In genomic region chr1:134099516-134100235, GRCm38 (mm10) we compare ENCODE assay signal across 8 mouse cellular contexts. TPM values are rescaled to one million over a fixed set of nuclear protein-coding genes. Genes with fewer than 3 reads are reported as not detected.
DNase-seq lines count a peak whose midpoint lies in the region; ATAC-seq and TF ChIP-seq lines count a peak whose summit lies in the region.

No protein-coding gene starts in this region.

- no peaks in the 10 kb centered on the region for H3K27me3 ChIP-seq in embryonic facial prominence, embryonic 15.5 days
- no peaks in the 10 kb centered on the region for H3K27me3 ChIP-seq in intestine, postnatal 0 days (replicated peaks; ENCODE audit: control insufficient read depth, insufficient read depth, low read length)

- H3K36me3 ChIP-seq in embryonic facial prominence, embryonic 15.5 days: no peaks in the 10 kb centered on the region
- H3K36me3 ChIP-seq in intestine, postnatal 0 days (ENCODE audit: control insufficient read depth, insufficient read depth): no peaks in the 10 kb centered on the region

- DNase-seq in lung, adult 2 months: no peak
- DNase-seq in lung, adult 18-20 months: no peak
- peak; percentile 28 to 36 for DNase-seq in lung, postnatal 4 days
- DNase-seq in left cerebral cortex, postnatal 25 days (ENCODE audit: low spot score in 2 of 2): no peak
- DNase-seq in frontal cortex, adult 2 months (ENCODE audit: extremely low spot score in 1 of 2, low spot score in 1 of 2): no peak

- TF ChIP-seq POLR2A in lung, adult 2 months (IDR thresholded peaks at IDR 0.05; ENCODE audit: borderline replicate concordance, extremely low read depth, low read depth, low read length): peak; percentile 90; the same call in 1 of the 2 replicates

- WGBS in lung, adult 2 months: 15% methylated on average over 12 of the region's 12 CpGs
- 18% methylated on average over 12 of the region's 12 CpGs for WGBS in embryonic facial prominence, embryonic 15.5 days
- WGBS in intestine, postnatal 0 days: 18% methylated on average over 12 of the region's 12 CpGs

- H3K4me2 ChIP-seq in embryonic facial prominence, embryonic 15.5 days (replicated peaks): peak overlapping the region; percentile 53
- peak overlapping the region; percentile 67 for H3K4me2 ChIP-seq in intestine, postnatal 0 days (replicated peaks; ENCODE audit: low read depth)

- 0 out of 2 replicates have a peak overlapping the region, but pooled peaks have one; percentile 19 for H3K9ac ChIP-seq in embryonic facial prominence, embryonic 15.5 days
- H3K9ac ChIP-seq in intestine, postnatal 0 days (ENCODE audit: low read depth, low read length): peak overlapping the region; percentile 59

- TF ChIP-seq CTCF in lung, adult 2 months (IDR thresholded peaks at IDR 0.05; ENCODE audit: insufficient read depth, low read length): no peak
- no peak for TF ChIP-seq CTCF in intestine, postnatal 0 days (IDR thresholded peaks at IDR 0.05; ENCODE audit: low read depth)

- peak overlapping the region; percentile 96 for H3K27ac ChIP-seq in embryonic facial prominence, embryonic 15.5 days (replicated peaks)
- H3K27ac ChIP-seq in intestine, postnatal 0 days (ENCODE audit: low read depth, low read length): peak overlapping the region; percentile 89

- intact Hi-C loops in left cerebral cortex, postnatal 25 days (cut with DNase I): no loop called here

- ATAC-seq in embryonic facial prominence, embryonic 15.5 days (ENCODE audit: insufficient number of reproducible peaks, low FRiP score, low TSS enrichment, low read depth): no peak
- peak; percentile 14 for ATAC-seq in intestine, postnatal 0 days
- no peak for ATAC-seq in cerebellum, adult (ENCODE audit: insufficient number of reproducible peaks, low FRiP score, low TSS enrichment)

- no peaks in the 10 kb centered on the region for H3K9me3 ChIP-seq in embryonic facial prominence, embryonic 15.5 days (replicated peaks)
- H3K9me3 ChIP-seq in intestine, postnatal 0 days (ENCODE audit: control insufficient read depth): no peaks in the 10 kb centered on the region

- peak overlapping the region; percentile 58 for H3K4me3 ChIP-seq in lung, adult 2 months (replicated peaks; ENCODE audit: extremely low read depth, low read depth, low read length)
- H3K4me3 ChIP-seq in embryonic facial prominence, embryonic 15.5 days (replicated peaks): peak overlapping the region; percentile 41
- peak overlapping the region; percentile 40 for H3K4me3 ChIP-seq in intestine, postnatal 0 days (ENCODE audit: low read depth, low read length)

- peaks cover 34% of the 10 kb centered on the region for H3K4me1 ChIP-seq in lung, adult 2 months (ENCODE audit: control insufficient read depth, insufficient read depth, low read length)
- H3K4me1 ChIP-seq in embryonic facial prominence, embryonic 15.5 days: peaks cover 75% of the 10 kb centered on the region
- H3K4me1 ChIP-seq in intestine, postnatal 0 days (replicated peaks; ENCODE audit: control insufficient read depth, insufficient read depth, low read length): peaks cover 36% of the 10 kb centered on the region

RNA-seq across cellular contexts. Expression of gene Chit1, which starts 11.4 kb away (rescaled TPM):
- polyA plus RNA-seq in lung, adult 2 months (2012; rRNA removed): 14.1 TPM in 1 of 2 replicates, not detected in the other
- polyA plus RNA-seq in embryonic facial prominence, embryonic 15.5 days (2015; fragmentation: Nextera tagmentation; extraction: Ambion mirVana): 0.61 and 0.67 TPM in 2 replicates
- 0.25 TPM in 1 of 2 replicates, not detected in the other for polyA plus RNA-seq in intestine, postnatal 0 days (2015; fragmentation: Nextera tagmentation; extraction: Ambion mirVana)
- total RNA-seq in left cerebral cortex, postnatal 25 days (2021): not detected
- 0.22 and 0.23 TPM in 2 replicates for polyA plus RNA-seq in frontal cortex, adult 2 months (2012; rRNA removed)

RNA-seq across cellular contexts. Expression of gene Btg2, which starts 20.8 kb away (rescaled TPM):
- 75.9 and 109 TPM in 2 replicates for polyA plus RNA-seq in lung, adult 2 months (2012; rRNA removed)
- 39.9 and 41.3 TPM in 2 replicates for polyA plus RNA-seq in embryonic facial prominence, embryonic 15.5 days (2015; fragmentation: Nextera tagmentation; extraction: Ambion mirVana)
- 30.0 and 32.6 TPM in 2 replicates for polyA plus RNA-seq in intestine, postnatal 0 days (2015; fragmentation: Nextera tagmentation; extraction: Ambion mirVana)
- 10 to 100 TPM; 15.1 to 29.0 TPM for total RNA-seq in left cerebral cortex, postnatal 25 days (2021)
- 18.8 and 32.5 TPM in 2 replicates for polyA plus RNA-seq in frontal cortex, adult 2 months (2012; rRNA removed)

Comparison
In these comparisons a context has a peak if more than half of its experiments do, and no peak if none do; other contexts are left out.
1. DNase-seq: peak in lung, postnatal 4 days (2 of 2); none in lung, adult 2 months (single experiment), lung, adult 18-20 months (0 of 2), left cerebral cortex, postnatal 25 days (0 of 2) and frontal cortex, adult 2 months (0 of 2).
2. Peak in every context shown above with its lines, with median percentiles within 50 percentile points of each other: H3K4me3 ChIP-seq.